ENCODE assay signal across 16 mouse cellular contexts in the genomic region with DNA sequence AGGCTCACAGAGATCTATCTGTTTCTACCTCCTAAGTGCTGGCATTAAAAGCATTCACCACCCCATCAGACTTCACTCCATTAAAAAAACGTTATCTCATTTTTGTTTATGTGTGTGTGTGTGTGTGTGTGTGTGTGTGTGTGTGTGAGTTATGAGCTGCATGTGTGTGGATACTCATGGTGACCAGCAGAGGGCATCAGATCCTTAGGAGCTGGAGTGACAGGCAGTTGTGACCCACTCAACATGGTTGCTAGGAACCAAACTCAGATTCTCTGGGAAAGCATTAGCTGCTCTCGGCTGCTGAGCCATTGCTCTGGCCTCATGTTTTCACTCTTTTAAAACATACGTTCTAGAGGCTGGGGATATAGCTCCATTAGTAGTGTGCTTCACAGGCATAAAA.
A peak's percentile ranks its signal among the peaks of the same experiment; 100 is the strongest.
DNase-seq lines count a peak whose midpoint lies in the region; ATAC-seq and TF ChIP-seq lines count a peak whose summit lies in the region.
"Had no signal": no experiment of that assay in that cellular context is flagged by ENCODE, and none has a peak within 500 bp of the region (broad histone marks: within the 10 kb centered on the region; RNA-seq: fewer than 3 reads in every experiment).

No protein-coding gene starts in this region.

- no peaks in the 10 kb centered on the region for H3K9me3 ChIP-seq in forebrain, postnatal 0 days (ENCODE audit: low read length)
- H3K9me3 ChIP-seq in forebrain, embryonic 12.5 days: peaks cover 4% of the 10 kb centered on the region; the same call in 1 of the 2 replicates
- no peaks in the 10 kb centered on the region for H3K9me3 ChIP-seq in liver, postnatal 0 days (ENCODE audit: low read length)
- no peaks in the 10 kb centered on the region for H3K9me3 ChIP-seq in liver, embryonic 11.5 days (ENCODE audit: control insufficient read depth, low read length)
- no peaks in the 10 kb centered on the region for H3K9me3 ChIP-seq in ES-E14 (ENCODE audit: control insufficient read depth, insufficient read depth, low read depth, low read length)
- H3K9me3 ChIP-seq: forebrain, embryonic 15.5 days; lung, embryonic 15.5 days had no signal

- no peaks in the 10 kb centered on the region for H3K4me1 ChIP-seq in forebrain, postnatal 0 days (ENCODE audit: insufficient read depth)
- 0 out of 2 replicates have a peak, but pooled peaks cover 4% of the 10 kb centered on the region for H3K4me1 ChIP-seq in forebrain, embryonic 12.5 days
- no peaks in the 10 kb centered on the region for H3K4me1 ChIP-seq in liver, postnatal 0 days (ENCODE audit: insufficient read depth)
- H3K4me1 ChIP-seq in liver, embryonic 11.5 days (replicated peaks; ENCODE audit: control insufficient read depth, insufficient read depth, low read length): 0 out of 2 replicates have a peak, but pooled peaks cover 2% of the 10 kb centered on the region
- no peaks in the 10 kb centered on the region for H3K4me1 ChIP-seq in ES-E14 (ENCODE audit: control insufficient read depth in 2 of 2, insufficient read depth in 2 of 2, low read length in 2 of 2, poor library complexity in 1 of 2)
- H3K4me1 ChIP-seq: limb, embryonic 12.5 days; lung, embryonic 15.5 days had no signal

- H3K4me2 ChIP-seq in forebrain, postnatal 0 days (ENCODE audit: low read depth): no peak overlapping the region
- no peak overlapping the region for H3K4me2 ChIP-seq in forebrain, embryonic 12.5 days
- H3K4me2 ChIP-seq in liver, postnatal 0 days (ENCODE audit: low read depth, low read length): no peak overlapping the region
- H3K4me2 ChIP-seq in liver, embryonic 11.5 days: no peak overlapping the region
- H3K4me2 ChIP-seq: forebrain, embryonic 15.5 days; limb, embryonic 12.5 days; lung, embryonic 15.5 days had no signal

- in situ Hi-C loops in ES-E14 (cut with MboI; ENCODE audit: low sequenced_read_pairs in 2 of 2, unreplicated experiment in 2 of 2): no loop called here

- peak; percentile 55 for TF ChIP-seq CTCF in forebrain, postnatal 0 days (IDR thresholded peaks at IDR 0.05; ENCODE audit: low read depth)
- peak; percentile 57 for TF ChIP-seq CTCF in liver, postnatal 0 days (IDR thresholded peaks at IDR 0.05; ENCODE audit: low read depth)

- ATAC-seq in forebrain, postnatal 0 days: no peak
- no peak for ATAC-seq in forebrain, embryonic 12.5 days (ENCODE audit: low FRiP score)
- ATAC-seq in liver, postnatal 0 days: no peak
- no peak for ATAC-seq in liver, embryonic 11.5 days (replicated peaks; ENCODE audit: low FRiP score)
- ATAC-seq: forebrain, embryonic 15.5 days had no signal

- H3K9ac ChIP-seq in forebrain, postnatal 0 days: no peak overlapping the region
- no peak overlapping the region for H3K9ac ChIP-seq in forebrain, embryonic 12.5 days
- H3K9ac ChIP-seq in liver, postnatal 0 days (replicated peaks): no peak overlapping the region
- no peak overlapping the region for H3K9ac ChIP-seq in liver, embryonic 11.5 days (ENCODE audit: low read depth, low read length)
- H3K9ac ChIP-seq in ES-E14 (ENCODE audit: insufficient read depth, low read depth, low read length, poor library complexity, severe bottlenecking): no peak overlapping the region
- H3K9ac ChIP-seq: forebrain, embryonic 15.5 days; limb, embryonic 12.5 days; lung, embryonic 15.5 days had no signal

- 85% methylated on average over 3 of the region's 3 CpGs for WGBS in forebrain, postnatal 0 days
- 78% methylated on average over 3 of the region's 3 CpGs for WGBS in forebrain, embryonic 12.5 days
- WGBS in liver, postnatal 0 days (ENCODE audit: insufficient replicate concordance): 90% methylated on average over 3 of the region's 3 CpGs
- 82% methylated on average over 3 of the region's 3 CpGs for WGBS in liver, embryonic 11.5 days

- no peak overlapping the region for H3K27ac ChIP-seq in forebrain, postnatal 0 days (ENCODE audit: low read depth, low read length)
- no peak overlapping the region for H3K27ac ChIP-seq in forebrain, embryonic 12.5 days
- H3K27ac ChIP-seq in liver, postnatal 0 days (ENCODE audit: low read depth): no peak overlapping the region
- no peak overlapping the region for H3K27ac ChIP-seq in liver, embryonic 11.5 days (ENCODE audit: low read depth, low read length)
- H3K27ac ChIP-seq in ES-E14 (ENCODE audit: insufficient read depth, low read depth, low read length, poor library complexity, severe bottlenecking): no peak overlapping the region
- H3K27ac ChIP-seq: forebrain, embryonic 15.5 days; gastrocnemius, adult 2 months; limb, embryonic 12.5 days; lung, embryonic 15.5 days had no signal

- no peak for DNase-seq in forebrain, postnatal 0 days
- DNase-seq in liver, postnatal 0 days: no peak
- no peak for DNase-seq in liver, embryonic 11.5 days (ENCODE audit: low spot score)
- peak; percentile 8 for DNase-seq in ES-E14 (ENCODE audit: low read depth, low spot score)
- DNase-seq in c-Kit-positive CD71-positive TER-119-positive erythroid progenitor cells, embryonic 14.5 days (ENCODE audit: low spot score): peak; percentile 10
- DNase-seq in thymus, postnatal 25 days: no peak
- no peak for DNase-seq in frontal cortex, adult 2 months (ENCODE audit: extremely low spot score in 1 of 2, low spot score in 1 of 2)
- DNase-seq: adrenal gland, adult 8-10 months; cerebellum, postnatal 10 days; gastrocnemius, adult 2 months; heart, adult 11 months; thymus, adult 2 months had no signal

- no peak for TF ChIP-seq EP300 in liver, postnatal 0 days (IDR thresholded peaks at IDR 0.05; ENCODE audit: low read depth)

- H3K36me3 ChIP-seq in forebrain, postnatal 0 days (ENCODE audit: insufficient read depth): no peaks in the 10 kb centered on the region
- no peaks in the 10 kb centered on the region for H3K36me3 ChIP-seq in forebrain, embryonic 12.5 days (replicated peaks)
- H3K36me3 ChIP-seq in liver, postnatal 0 days (replicated peaks; ENCODE audit: insufficient read depth, low read length): no peaks in the 10 kb centered on the region
- no peaks in the 10 kb centered on the region; the same call in 1 of the 2 replicates for H3K36me3 ChIP-seq in liver, embryonic 11.5 days (ENCODE audit: control insufficient read depth, insufficient read depth, low read length)
- no peaks in the 10 kb centered on the region for H3K36me3 ChIP-seq in ES-E14 (ENCODE audit: control insufficient read depth, insufficient read depth, low read length, poor library complexity, severe bottlenecking)
- H3K36me3 ChIP-seq: forebrain, embryonic 15.5 days; limb, embryonic 12.5 days; lung, embryonic 15.5 days had no signal

- no peak overlapping the region for H3K4me3 ChIP-seq in forebrain, postnatal 0 days (ENCODE audit: low read depth, low read length)
- H3K4me3 ChIP-seq in forebrain, embryonic 12.5 days (replicated peaks): no peak overlapping the region
- H3K4me3 ChIP-seq in liver, postnatal 0 days (ENCODE audit: low read depth, low read length): no peak overlapping the region
- no peak overlapping the region for H3K4me3 ChIP-seq in liver, embryonic 11.5 days (ENCODE audit: low read depth, low read length)
- no peak overlapping the region for H3K4me3 ChIP-seq in ES-E14 (ENCODE audit: insufficient read depth in 1 of 2, low read depth in 1 of 2, low read length in 2 of 2, poor library complexity in 1 of 2, severe bottlenecking in 1 of 2)
- H3K4me3 ChIP-seq: forebrain, embryonic 15.5 days; gastrocnemius, adult 2 months; limb, embryonic 12.5 days; lung, embryonic 15.5 days had no signal

- H3K27me3 ChIP-seq in forebrain, postnatal 0 days (ENCODE audit: insufficient read depth, low read length): no peaks in the 10 kb centered on the region
- H3K27me3 ChIP-seq in forebrain, embryonic 12.5 days: no peaks in the 10 kb centered on the region
- no peaks in the 10 kb centered on the region for H3K27me3 ChIP-seq in liver, postnatal 0 days (ENCODE audit: insufficient read depth, low read length)
- H3K27me3 ChIP-seq in liver, embryonic 11.5 days (replicated peaks; ENCODE audit: control insufficient read depth, insufficient read depth, low read length): no peaks in the 10 kb centered on the region
- H3K27me3 ChIP-seq: forebrain, embryonic 15.5 days; lung, embryonic 15.5 days had no signal

TF ChIP-seq in ES-E14, 5 proteins besides CTCF, POLR2A, EP300 and RAD21:
- TF ChIP-seq ZC3H11A (IDR thresholded peaks at IDR 0.05; ENCODE audit: borderline replicate concordance, low read depth, low read length) (peak; percentile 60), HCFC1 (IDR thresholded peaks at IDR 0.05; ENCODE audit: borderline replicate concordance, insufficient read depth, low read length) (no peak)

Comparison
In these comparisons a context has a peak if more than half of its experiments do, and no peak if none do; other contexts are left out.
1. DNase-seq: peak in ES-E14 (single experiment) and c-Kit-positive CD71-positive TER-119-positive erythroid progenitor cells, embryonic 14.5 days (single experiment); none in forebrain, postnatal 0 days (single experiment), liver, postnatal 0 days (single experiment), liver, embryonic 11.5 days (single experiment), thymus, postnatal 25 days (single experiment) and frontal cortex, adult 2 months (0 of 2).